Mouse (Mus musculus): ENCODE measurements at regions not wholly inside any gene's neighbourhood (a gene's known extent, or its start where the extent isn't known, plus 50 kb on each side); places are given as distances from the start of the nearest gene placed in this dataset.

DNA sequence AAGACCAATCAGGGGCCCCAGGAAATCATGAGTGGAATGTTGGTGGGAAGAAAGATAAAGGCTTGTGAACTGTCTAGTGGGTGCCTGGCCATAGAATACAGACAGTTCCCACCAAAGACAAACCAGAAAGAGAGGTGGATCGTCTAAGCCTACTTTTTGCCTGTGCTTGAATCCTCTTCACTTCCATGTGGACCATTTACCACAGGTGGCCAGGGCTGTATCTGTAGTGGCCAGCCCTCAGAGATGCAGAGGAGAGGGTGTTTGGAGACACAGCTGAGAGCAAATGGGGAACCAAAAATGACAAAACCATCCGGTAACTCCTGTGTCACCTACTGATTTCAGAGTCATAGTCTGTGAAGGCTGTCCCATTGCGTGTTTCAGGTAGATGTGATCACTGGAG is 161.0 kb upstream of the Dnajc19 start:
- H3K4me3 ChIP-seq (ENCODE audit: low read depth, low read length): no peak overlapping the region
- DNase-seq (ENCODE audit: low spot score) (no peak), ATAC-seq (ENCODE audit: low FRiP score) (no peak)
- WGBS: 98% methylated on average over 3 of the region's 3 CpGs
- no peak for TF ChIP-seq CTCF (IDR thresholded peaks at IDR 0.05)
- H3K36me3 ChIP-seq (ENCODE audit: insufficient read depth, low read length): no peaks in the 10 kb centered on the region
- H3K4me1 ChIP-seq (ENCODE audit: insufficient read depth, low read length): no peaks in the 10 kb centered on the region
- H3K27ac ChIP-seq (ENCODE audit: low read depth, low read length): no peak overlapping the region
- no peaks in the 10 kb centered on the region for H3K27me3 ChIP-seq (ENCODE audit: insufficient read depth, low read length)
- H3K9me3 ChIP-seq (ENCODE audit: low read length): no peaks in the 10 kb centered on the region
- H3K9ac ChIP-seq (replicated peaks; ENCODE audit: low read length, poor library complexity, severe bottlenecking): no peak overlapping the region
- H3K4me2 ChIP-seq (ENCODE audit: low read depth, low read length, poor library complexity, severe bottlenecking): no peak overlapping the region

DNA sequence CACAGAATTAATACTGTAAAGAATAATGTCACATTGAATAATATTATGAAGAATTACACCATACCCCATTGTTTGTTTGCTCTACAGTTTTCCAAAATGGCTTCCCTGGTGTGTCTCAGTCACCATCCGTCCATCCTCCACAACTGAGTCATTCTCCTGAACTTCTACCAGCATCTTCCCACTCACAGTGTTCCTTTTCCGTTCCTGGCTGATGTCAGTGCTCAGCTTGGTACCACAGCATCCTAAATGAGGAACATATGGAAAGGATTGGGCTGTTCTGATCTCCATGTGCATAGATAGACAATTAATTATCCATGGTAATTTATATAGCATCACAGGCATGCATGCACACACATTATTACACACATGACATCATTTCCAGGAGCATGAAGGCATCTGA is 158.9 kb upstream of the Dnajc19 start:
- no peaks in the 10 kb centered on the region for H3K27me3 ChIP-seq (ENCODE audit: insufficient read depth, low read length)
- H3K9ac ChIP-seq (replicated peaks; ENCODE audit: low read length, poor library complexity, severe bottlenecking): no peak overlapping the region
- H3K9me3 ChIP-seq (ENCODE audit: low read length): no peaks in the 10 kb centered on the region
- H3K27ac ChIP-seq (ENCODE audit: low read depth, low read length): no peak overlapping the region
- H3K4me2 ChIP-seq (ENCODE audit: low read depth, low read length, poor library complexity, severe bottlenecking): no peak overlapping the region
- no peak for ATAC-seq (ENCODE audit: low FRiP score)
- no peaks in the 10 kb centered on the region for H3K4me1 ChIP-seq (ENCODE audit: insufficient read depth, low read length)
- no peak for TF ChIP-seq CTCF (IDR thresholded peaks at IDR 0.05)
- WGBS: 76% methylated on average over 2 of the region's 2 CpGs
- no peak overlapping the region for H3K4me3 ChIP-seq (ENCODE audit: low read depth, low read length)
- no peaks in the 10 kb centered on the region for H3K36me3 ChIP-seq (ENCODE audit: insufficient read depth, low read length)
- no peak for DNase-seq (ENCODE audit: low spot score)

DNA sequence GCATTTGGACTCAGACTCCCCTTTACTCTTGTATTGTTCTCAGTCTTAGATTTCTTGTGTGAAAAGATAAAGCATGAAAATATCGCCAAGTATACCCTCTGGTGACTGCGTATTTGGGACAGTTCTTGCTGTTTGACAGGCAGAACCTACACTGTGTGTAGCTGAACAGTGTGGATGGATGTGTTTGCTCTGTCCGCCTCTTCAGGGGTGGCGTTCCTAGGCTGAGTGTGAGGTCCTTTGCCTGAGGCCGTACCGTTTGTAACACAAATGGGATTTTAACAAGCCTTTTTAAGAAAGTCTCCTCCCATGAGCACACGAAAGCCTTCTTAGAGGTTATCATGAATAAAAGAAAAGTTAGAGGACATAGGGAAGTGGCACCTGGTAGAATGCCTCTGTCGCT is 153.3 kb upstream of the Dnajc19 start:
- Histone ChIP-seq H3K9ac (replicated peaks; ENCODE audit: low read length, poor library complexity, severe bottlenecking) (no peak overlapping the region), H3K4me3 (ENCODE audit: low read depth, low read length) (no peak overlapping the region), H3K9me3 (ENCODE audit: low read length) (no peaks in the 10 kb centered on the region), H3K27ac (ENCODE audit: low read depth, low read length) (no peak overlapping the region), H3K36me3 (ENCODE audit: insufficient read depth, low read length) (no peaks in the 10 kb centered on the region), H3K27me3 (ENCODE audit: insufficient read depth, low read length) (no peaks in the 10 kb centered on the region), H3K4me2 (ENCODE audit: low read depth, low read length, poor library complexity, severe bottlenecking) (no peak overlapping the region), H3K4me1 (ENCODE audit: insufficient read depth, low read length) (no peaks in the 10 kb centered on the region)
- no peak for ATAC-seq (ENCODE audit: low FRiP score)
- no peak for DNase-seq (ENCODE audit: low spot score)
- WGBS: 35% methylated on average over 8 of the region's 8 CpGs
- TF ChIP-seq CTCF (IDR thresholded peaks at IDR 0.05): no peak

DNA sequence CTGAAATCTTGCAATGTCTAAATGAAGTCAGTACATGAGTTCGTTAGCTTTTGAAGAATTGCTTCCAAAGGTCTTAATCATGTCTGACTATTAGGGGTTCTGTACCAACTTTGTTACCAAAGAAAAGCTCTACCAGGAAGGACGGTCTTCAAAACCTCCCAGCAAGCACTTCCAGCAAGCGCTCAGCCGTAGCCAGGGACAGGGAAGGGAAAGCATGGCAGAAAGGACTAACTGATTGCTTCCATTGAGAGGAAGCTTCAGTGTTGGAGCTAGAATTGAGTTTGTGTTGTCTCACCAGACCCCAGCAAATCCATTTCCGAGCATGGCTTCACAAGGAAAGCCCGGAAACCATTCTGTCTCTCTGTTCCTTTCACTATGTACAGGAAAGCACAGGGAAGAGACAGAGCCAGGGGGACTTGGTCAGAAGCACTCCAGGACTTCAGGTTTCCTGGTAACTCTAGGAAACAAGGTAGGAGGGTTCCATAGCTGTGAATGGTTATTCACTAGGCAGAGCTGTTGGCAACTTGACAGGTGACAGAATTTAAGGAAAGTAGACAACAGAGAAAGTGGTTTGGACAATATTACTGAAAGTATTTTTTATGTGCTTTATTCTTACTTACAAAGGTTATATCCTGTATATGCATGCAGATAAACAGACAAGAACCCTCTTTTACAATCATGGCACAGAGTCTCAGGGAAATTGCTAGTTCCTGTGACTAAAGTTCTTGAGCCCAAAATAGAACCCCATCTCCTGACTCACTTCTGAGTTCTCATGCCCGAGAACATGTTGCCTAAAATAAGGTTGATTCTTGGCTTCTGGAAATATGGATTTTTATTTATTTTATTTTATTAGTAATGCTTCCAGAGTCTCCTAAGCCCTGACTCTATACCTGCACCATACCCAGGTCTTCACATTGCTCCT is 151.5 kb upstream of the Dnajc19 start:
- H3K27ac ChIP-seq (ENCODE audit: low read depth, low read length): no peak overlapping the region
- TF ChIP-seq CTCF (IDR thresholded peaks at IDR 0.05): no peak
- no peaks in the 10 kb centered on the region for H3K27me3 ChIP-seq (ENCODE audit: insufficient read depth, low read length)
- DNase-seq (ENCODE audit: low spot score) (no peak), ATAC-seq (ENCODE audit: low FRiP score) (no peak; the same call in 1 of the 2 replicates)
- no peak overlapping the region for H3K4me2 ChIP-seq (ENCODE audit: low read depth, low read length, poor library complexity, severe bottlenecking)
- WGBS: 77% methylated on average over 7 of the region's 7 CpGs
- no peaks in the 10 kb centered on the region for H3K4me1 ChIP-seq (ENCODE audit: insufficient read depth, low read length)
- no peaks in the 10 kb centered on the region for H3K36me3 ChIP-seq (ENCODE audit: insufficient read depth, low read length)
- H3K9ac ChIP-seq (replicated peaks; ENCODE audit: low read length, poor library complexity, severe bottlenecking): no peak overlapping the region
- no peaks in the 10 kb centered on the region for H3K9me3 ChIP-seq (ENCODE audit: low read length)
- no peak overlapping the region for H3K4me3 ChIP-seq (ENCODE audit: low read depth, low read length)

DNA sequence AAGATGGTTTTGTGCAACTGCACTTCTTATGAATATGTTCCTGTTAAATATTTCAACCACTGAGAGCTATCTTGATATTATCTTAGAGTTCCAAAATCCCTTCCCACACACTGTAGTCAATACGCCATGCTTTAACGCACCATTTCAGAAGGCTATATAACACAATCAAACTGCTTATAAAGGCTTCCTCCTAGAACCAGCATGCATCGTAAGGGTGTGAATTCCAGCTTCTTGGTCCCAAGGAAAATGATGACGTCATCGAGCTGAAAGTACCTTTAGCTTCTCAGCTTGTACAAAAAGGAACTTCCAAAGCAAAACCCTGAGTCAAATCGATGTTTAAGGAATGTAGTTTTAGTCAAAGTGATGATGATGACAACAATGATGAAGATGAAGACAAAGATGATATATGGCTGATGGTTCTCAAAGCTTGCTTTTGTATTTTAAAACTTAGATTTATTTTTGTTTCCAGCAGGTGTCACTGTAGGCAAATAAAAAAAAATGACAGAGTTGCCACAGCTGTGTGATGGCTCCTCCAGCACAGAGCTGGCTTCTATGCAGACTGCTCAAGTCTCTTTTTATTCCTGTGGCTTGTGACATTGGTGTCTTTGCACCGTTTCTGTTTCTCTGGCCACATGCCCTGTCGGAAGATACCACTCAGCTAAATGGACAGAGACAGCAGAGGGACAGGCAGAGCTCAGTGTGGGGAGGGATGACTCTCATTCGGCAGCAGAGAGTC is 150.6 kb upstream of the Dnajc19 start:
- H3K27me3 ChIP-seq (ENCODE audit: insufficient read depth, low read length): no peaks in the 10 kb centered on the region
- DNase-seq (ENCODE audit: low spot score) (peak; percentile 76), ATAC-seq (ENCODE audit: low FRiP score) (peak; percentile 90)
- no peak overlapping the region for H3K4me3 ChIP-seq (ENCODE audit: low read depth, low read length)
- peak; percentile 69 for TF ChIP-seq CTCF (IDR thresholded peaks at IDR 0.05)
- no peak overlapping the region for H3K9ac ChIP-seq (replicated peaks; ENCODE audit: low read length, poor library complexity, severe bottlenecking)
- H3K27ac ChIP-seq (ENCODE audit: low read depth, low read length): no peak overlapping the region
- 49% methylated on average over 9 of the region's 9 CpGs for WGBS
- H3K4me1 ChIP-seq (ENCODE audit: insufficient read depth, low read length): no peaks in the 10 kb centered on the region
- H3K36me3 ChIP-seq (ENCODE audit: insufficient read depth, low read length): no peaks in the 10 kb centered on the region
- H3K4me2 ChIP-seq (ENCODE audit: low read depth, low read length, poor library complexity, severe bottlenecking): no peak overlapping the region
- no peaks in the 10 kb centered on the region for H3K9me3 ChIP-seq (ENCODE audit: low read length)

DNA sequence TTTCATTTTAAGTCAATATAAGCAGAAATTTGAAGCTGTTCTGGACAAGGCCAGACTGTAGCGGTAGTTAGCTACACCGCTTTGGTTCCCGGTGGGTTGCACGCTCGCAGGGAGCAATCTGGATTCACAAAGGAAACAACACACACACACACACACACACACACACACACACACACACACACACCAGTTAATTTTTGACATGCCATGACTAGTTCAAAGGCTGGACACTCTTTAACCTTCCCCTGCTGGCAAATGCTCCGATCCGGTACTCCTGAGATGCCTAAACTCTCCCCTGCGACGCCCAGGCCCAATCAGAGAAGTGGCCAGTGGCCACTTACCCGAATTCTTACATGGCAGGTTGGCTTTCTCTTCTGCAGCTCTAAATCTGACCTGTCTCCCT is 141.2 kb upstream of the Dnajc19 start:
- Histone ChIP-seq H3K9ac (replicated peaks; ENCODE audit: low read length, poor library complexity, severe bottlenecking) (0 out of 2 replicates have a peak overlapping the region, but pooled peaks have one; percentile 13), H3K27me3 (ENCODE audit: insufficient read depth, low read length) (no peaks in the 10 kb centered on the region), H3K9me3 (ENCODE audit: low read length) (no peaks in the 10 kb centered on the region), H3K36me3 (ENCODE audit: insufficient read depth, low read length) (no peaks in the 10 kb centered on the region), H3K4me1 (ENCODE audit: insufficient read depth, low read length) (no peaks in the 10 kb centered on the region), H3K4me3 (ENCODE audit: low read depth, low read length) (no peak overlapping the region), H3K27ac (ENCODE audit: low read depth, low read length) (no peak overlapping the region), H3K4me2 (ENCODE audit: low read depth, low read length, poor library complexity, severe bottlenecking) (no peak overlapping the region)
- ATAC-seq (ENCODE audit: low FRiP score) (no peak), DNase-seq (ENCODE audit: low spot score) (no peak)
- 91% methylated on average over 10 of the region's 10 CpGs for WGBS
- TF ChIP-seq CTCF (IDR thresholded peaks at IDR 0.05): no peak
